Mouse (Mus musculus) C2C12 (cell line): ENCODE measurements around the gene Apoa1. TPM values are rescaled to one million over a fixed set of nuclear protein-coding genes. Genes with fewer than 3 reads are reported as not detected.
A peak's percentile ranks its signal among the peaks of the same experiment; 100 is the strongest.

Experiments used
- H3K27me3 ChIP-seq: one replicate; pipeline ENCODE4 v1.6.1; 2011; ENCODE audit not compliant: control insufficient read depth, insufficient read depth, insufficient read length
- H3K36me3 ChIP-seq: one replicate; pipeline ENCODE4 v1.6.1; 2011; ENCODE audit not compliant: control insufficient read depth, insufficient read depth
- H3K4me3 ChIP-seq: one replicate; pipeline ENCODE4 v1.5.1; 2011; ENCODE audit warnings: mild to moderate bottlenecking, control low read depth; ENCODE audit not compliant: poor library complexity, insufficient read depth, severe bottlenecking
- H3K79me2 ChIP-seq: one replicate; pipeline ENCODE4 v1.6.1; 2011; ENCODE audit not compliant: control insufficient read depth, insufficient read depth
- H3K79me3 ChIP-seq: one replicate; pipeline ENCODE4 v1.6.1; 2011; ENCODE audit warnings: low read depth, control low read depth
- H3ac ChIP-seq: one replicate; pipeline ENCODE3; 2011; ENCODE audit warnings: low read depth; ENCODE audit not compliant: control insufficient read depth, insufficient read length
- CEBPB ChIP-seq: IDR thresholded peaks from one replicate; pipeline ENCODE4 v1.6.1; 2011; ENCODE audit warnings: low read depth, mild to moderate bottlenecking, control low read depth, moderate library complexity
- CTCF ChIP-seq: IDR thresholded peaks from one replicate; pipeline ENCODE4 v1.5.1; 2011; ENCODE audit not compliant: control insufficient read depth, insufficient read depth, insufficient read length
- FOSL1 ChIP-seq: IDR thresholded peaks from one replicate; pipeline ENCODE4 v1.8.0; 2011; ENCODE audit warnings: mild to moderate bottlenecking, low read length; ENCODE audit not compliant: poor library complexity, insufficient read depth, severe bottlenecking
- MAX ChIP-seq: IDR thresholded peaks from one replicate; pipeline ENCODE4 v1.6.1; 2011; ENCODE audit warnings: mild to moderate bottlenecking, control low read depth
- MYOD1 ChIP-seq: IDR thresholded peaks from one replicate; pipeline ENCODE4 v1.6.1; 2011; ENCODE audit warnings: low read depth; ENCODE audit not compliant: control insufficient read depth, insufficient read length
- MYOG ChIP-seq: IDR thresholded peaks from one replicate; pipeline ENCODE4 v1.6.1; 2011; ENCODE audit not compliant: control insufficient read depth, insufficient read length; ENCODE audit errors: extremely low read depth
- USF1 ChIP-seq: IDR thresholded peaks from one replicate; pipeline ENCODE4 v1.6.1; 2011; ENCODE audit warnings: low read depth, mild to moderate bottlenecking, control low read depth, moderate library complexity
- polyA plus RNA-seq: library from polyadenylated mRNA; unstranded; fragments of >200 nt; fragmentation: generic; extraction: Trizol; gene quantifications from one replicate; pipeline ENCODE4 v1.2.1, GENCODE M21; 2012; ENCODE audit warnings: missing spikeins

Apoa1 gene
- polyA plus RNA-seq, 1 experiment: not detected

DNA sequence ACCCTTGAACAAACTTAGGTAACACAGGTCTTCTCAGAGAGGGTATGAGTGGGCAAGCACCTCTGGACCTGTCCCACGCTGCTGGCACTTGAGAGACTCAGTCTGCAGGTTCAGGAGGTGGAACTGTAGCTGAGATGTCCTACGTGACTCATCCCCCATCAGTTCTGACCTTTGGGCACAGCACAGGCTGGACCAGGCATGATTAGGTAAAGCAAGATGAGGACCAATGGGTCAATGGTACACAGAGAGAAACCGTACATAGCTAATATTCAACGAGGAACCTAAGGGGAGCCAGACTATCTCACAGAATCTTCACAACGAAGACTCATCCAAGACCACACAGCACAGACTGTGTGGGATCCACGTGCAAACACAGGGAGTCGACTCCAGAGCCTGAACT lies 10.5 kb downstream of the Apoa1 start:
- Histone ChIP-seq H3K27me3 (peaks cover 60% of the 10 kb centered on the region), H3K4me3 (no peak overlapping the region), H3ac (no peak overlapping the region), H3K79me3 (no peaks in the 10 kb centered on the region), H3K79me2 (no peaks in the 10 kb centered on the region), H3K36me3 (no peaks in the 10 kb centered on the region)
- no peak for TF ChIP-seq FOSL1
- no peak for TF ChIP-seq CTCF
- no peak for TF ChIP-seq USF1
- TF ChIP-seq MAX: no peak
- TF ChIP-seq MYOG: no peak
- no peak for TF ChIP-seq CEBPB
- TF ChIP-seq MYOD1: no peak

DNA sequence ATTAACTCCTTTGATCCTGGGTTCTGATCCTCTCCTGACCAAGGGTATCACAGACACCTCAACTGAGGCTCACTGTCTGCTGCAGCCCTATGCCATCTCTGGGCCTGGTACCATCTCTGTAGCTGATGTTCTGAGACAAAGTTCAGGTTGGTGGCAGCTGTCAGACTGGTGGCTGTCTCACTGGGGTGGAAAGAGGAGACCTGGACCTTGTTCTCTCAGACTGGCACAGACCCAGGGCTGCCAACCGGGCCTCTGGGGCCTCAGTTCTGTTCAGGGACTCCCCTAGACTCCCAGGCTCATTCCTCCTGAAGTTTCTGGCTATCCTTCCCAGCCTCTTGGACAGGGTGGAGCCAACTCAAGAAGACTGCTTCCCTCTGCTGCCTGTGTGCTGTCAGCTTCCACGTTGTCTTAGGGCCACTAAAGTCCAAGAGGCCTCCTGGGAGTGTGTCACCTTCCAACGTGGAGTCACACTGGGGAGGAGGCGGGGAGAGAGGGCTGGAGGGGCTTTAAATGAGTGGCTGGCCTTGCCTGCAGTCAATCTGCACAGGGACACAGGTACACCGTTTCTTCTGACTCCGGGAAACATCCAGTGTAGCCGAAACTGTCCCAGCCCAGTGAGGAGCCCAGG lies 12.3 kb downstream of the Apoa1 start, which contains the start of gene Apoa4:
Gene Apoa4 (plus strand): TSS at position 171 of the 628 bp plus-strand sequence.
- peaks cover 48% of the 10 kb centered on the region for H3K27me3 ChIP-seq
- no peaks in the 10 kb centered on the region for H3K79me2 ChIP-seq
- no peak within 1 kb of the TSS for H3K4me3 ChIP-seq
- TF ChIP-seq MYOG: no peak
- H3K36me3 ChIP-seq: no peaks in the 10 kb centered on the region
- no peak within 1 kb of the TSS for H3ac ChIP-seq
- H3K79me3 ChIP-seq: no peaks in the 10 kb centered on the region

DNA sequence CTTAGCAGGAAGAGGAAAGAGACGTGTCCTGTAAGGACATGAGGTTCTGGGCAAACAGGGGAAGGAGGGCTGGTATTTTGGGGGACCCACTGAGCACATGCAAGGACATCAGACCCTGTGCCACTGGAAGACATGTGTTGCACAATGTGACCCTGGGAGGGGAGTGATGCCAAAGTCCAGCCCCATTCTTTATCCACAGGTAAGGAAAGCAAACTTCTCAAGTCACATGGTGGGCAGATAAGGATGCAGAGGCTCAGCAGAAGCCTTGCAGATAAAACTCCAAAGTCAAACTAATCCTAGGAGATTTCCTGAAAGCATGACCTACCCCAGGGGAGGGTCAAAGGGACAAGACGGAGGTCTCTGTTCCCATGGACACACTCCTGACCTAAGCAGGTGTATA lies 13.4 kb downstream of the Apoa1 start:
- peaks cover 44% of the 10 kb centered on the region for H3K27me3 ChIP-seq
- H3K79me3 ChIP-seq: no peaks in the 10 kb centered on the region
- no peak overlapping the region for H3ac ChIP-seq
- H3K79me2 ChIP-seq: no peaks in the 10 kb centered on the region
- H3K36me3 ChIP-seq: no peaks in the 10 kb centered on the region
- no peak overlapping the region for H3K4me3 ChIP-seq
- TF ChIP-seq USF1 (no peak), MYOD1 (no peak), MYOG (no peak), CEBPB (no peak), MAX (no peak), FOSL1 (no peak), CTCF (no peak)

DNA sequence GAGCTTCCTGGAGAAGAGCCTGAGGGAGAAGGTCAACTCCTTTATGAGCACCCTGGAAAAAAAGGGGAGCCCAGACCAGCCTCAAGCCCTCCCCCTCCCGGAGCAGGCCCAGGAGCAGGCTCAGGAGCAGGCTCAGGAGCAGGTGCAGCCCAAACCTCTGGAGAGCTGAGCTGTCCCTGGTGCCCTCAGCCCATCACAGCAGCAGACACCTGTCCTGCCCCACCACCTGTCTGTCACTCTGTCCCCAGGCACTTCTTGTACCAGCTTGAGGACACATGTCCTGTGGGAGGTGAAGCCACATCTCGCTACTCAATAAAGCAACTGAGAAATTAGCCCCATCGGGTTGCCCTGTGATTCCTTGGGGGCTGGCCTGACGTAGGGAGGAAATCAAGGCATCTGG lies 14.7 kb downstream of the Apoa1 start:
- H3ac ChIP-seq: no peak overlapping the region
- peaks cover 40% of the 10 kb centered on the region for H3K27me3 ChIP-seq
- H3K4me3 ChIP-seq: no peak overlapping the region
- no peaks in the 10 kb centered on the region for H3K79me2 ChIP-seq
- no peaks in the 10 kb centered on the region for H3K36me3 ChIP-seq
- no peak for TF ChIP-seq MAX
- TF ChIP-seq CTCF: no peak
- no peak for TF ChIP-seq FOSL1
- TF ChIP-seq CEBPB: no peak
- TF ChIP-seq USF1: no peak
- TF ChIP-seq MYOG: no peak
- no peak for TF ChIP-seq MYOD1
- no peaks in the 10 kb centered on the region for H3K79me3 ChIP-seq

DNA sequence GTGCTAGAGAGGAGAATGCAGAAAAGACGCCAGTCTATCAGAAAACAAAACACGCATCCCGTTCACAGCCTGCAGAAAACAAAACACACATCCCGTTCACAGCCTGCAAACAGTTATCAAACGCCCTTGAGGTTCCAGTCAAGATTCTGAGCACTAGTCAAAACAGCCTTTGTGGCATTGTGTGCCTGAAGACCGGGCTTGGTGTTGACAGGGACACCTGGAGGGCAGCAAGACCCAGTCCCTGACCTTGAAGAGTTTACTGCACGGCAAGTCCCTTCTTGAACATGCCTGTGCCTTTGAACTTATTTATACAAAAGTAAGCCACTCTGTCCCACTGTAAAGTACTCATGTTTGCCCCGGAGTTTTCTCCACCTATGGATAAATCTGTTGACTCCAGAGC lies 15.2 kb downstream of the Apoa1 start:
- H3K4me3 ChIP-seq: no peak overlapping the region
- TF ChIP-seq FOSL1 (no peak), CTCF (no peak), MYOD1 (no peak), MYOG (no peak), USF1 (no peak), MAX (no peak), CEBPB (no peak)
- H3ac ChIP-seq: no peak overlapping the region
- no peaks in the 10 kb centered on the region for H3K79me2 ChIP-seq
- no peaks in the 10 kb centered on the region for H3K79me3 ChIP-seq
- H3K27me3 ChIP-seq: peaks cover 40% of the 10 kb centered on the region
- H3K36me3 ChIP-seq: no peaks in the 10 kb centered on the region

DNA sequence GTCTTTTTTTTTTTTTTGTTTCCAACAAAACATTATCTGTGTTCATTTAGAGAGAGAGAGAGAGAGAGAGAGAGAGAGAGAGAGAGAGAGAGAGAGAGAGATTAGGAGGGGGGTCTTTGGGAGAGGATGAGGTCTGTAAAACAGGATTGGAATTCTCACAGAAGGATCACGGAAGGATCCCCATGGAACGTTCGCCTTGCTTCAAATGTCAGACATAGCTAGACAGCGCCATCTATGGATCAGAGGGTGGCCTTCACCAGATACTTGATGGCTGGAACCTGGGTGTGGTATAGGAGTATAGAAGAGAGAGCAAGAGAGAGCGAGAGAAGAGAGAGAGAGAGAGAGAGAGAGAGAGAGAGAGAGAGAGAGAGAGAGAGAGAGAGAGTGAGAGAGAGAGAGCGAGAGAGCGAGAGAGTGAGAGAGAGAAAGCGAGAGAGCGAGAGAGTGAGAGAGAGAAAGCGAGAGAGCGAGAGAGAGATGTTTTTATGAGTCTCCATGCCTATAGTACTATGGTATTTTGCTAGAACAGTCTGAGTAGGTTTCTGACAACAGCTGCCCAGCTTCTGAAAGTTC lies 18.5 kb downstream of the Apoa1 start:
- Histone ChIP-seq H3ac (no peak overlapping the region), H3K36me3 (no peaks in the 10 kb centered on the region), H3K4me3 (no peak overlapping the region), H3K27me3 (peaks cover 26% of the 10 kb centered on the region), H3K79me2 (no peaks in the 10 kb centered on the region), H3K79me3 (no peaks in the 10 kb centered on the region)
- no peak for TF ChIP-seq CEBPB
- peak; percentile 60 for TF ChIP-seq CTCF
- no peak for TF ChIP-seq MAX
- TF ChIP-seq FOSL1: no peak
- no peak for TF ChIP-seq MYOG
- no peak for TF ChIP-seq USF1
- TF ChIP-seq MYOD1: no peak
